Mouse (Mus musculus): ENCODE measurements around the gene Tnnt2. TPM values are rescaled to one million over a fixed set of nuclear protein-coding genes. Genes with fewer than 3 reads are reported as not detected.

Tnnt2 gene
- polyA plus RNA-seq, 1 experiment from 2014 or later: 0.36 TPM

DNA sequence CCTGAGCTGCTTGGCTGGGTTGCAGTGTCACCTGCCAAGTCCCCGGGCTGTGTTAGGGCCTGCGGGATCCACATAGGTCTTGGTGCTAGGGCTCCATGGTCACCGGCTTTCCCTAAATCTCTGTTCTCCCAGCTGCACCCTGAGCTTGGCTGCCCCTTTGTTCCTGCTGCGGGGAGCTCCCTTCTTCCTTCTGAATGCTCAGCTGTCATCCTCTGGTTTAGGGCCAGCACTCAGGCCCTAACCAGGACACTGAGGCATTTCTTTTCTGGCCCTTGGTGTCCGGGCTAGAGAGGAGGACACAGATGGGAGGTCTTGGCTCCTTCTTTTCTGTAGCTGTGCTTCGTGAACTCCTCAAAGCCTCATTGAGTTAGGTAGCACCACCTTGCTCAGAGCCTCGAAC lies 14.4 kb upstream of the Tnnt2 start:
- Histone ChIP-seq H3K4me3 (no peak overlapping the region), H3K4me2 (no peak overlapping the region), H3K27me3 (peaks cover 60% of the 10 kb centered on the region), H3K9ac (no peak overlapping the region), H3K36me3 (ENCODE audit: poor library complexity, severe bottlenecking) (no peaks in the 10 kb centered on the region), H3K27ac (no peak overlapping the region), H3K4me1 (peaks cover 10% of the 10 kb centered on the region), H3K9me3 (replicated peaks) (no peaks in the 10 kb centered on the region)
- WGBS: 77% methylated on average over 7 of the region's 7 CpGs
- ATAC-seq: no peak

DNA sequence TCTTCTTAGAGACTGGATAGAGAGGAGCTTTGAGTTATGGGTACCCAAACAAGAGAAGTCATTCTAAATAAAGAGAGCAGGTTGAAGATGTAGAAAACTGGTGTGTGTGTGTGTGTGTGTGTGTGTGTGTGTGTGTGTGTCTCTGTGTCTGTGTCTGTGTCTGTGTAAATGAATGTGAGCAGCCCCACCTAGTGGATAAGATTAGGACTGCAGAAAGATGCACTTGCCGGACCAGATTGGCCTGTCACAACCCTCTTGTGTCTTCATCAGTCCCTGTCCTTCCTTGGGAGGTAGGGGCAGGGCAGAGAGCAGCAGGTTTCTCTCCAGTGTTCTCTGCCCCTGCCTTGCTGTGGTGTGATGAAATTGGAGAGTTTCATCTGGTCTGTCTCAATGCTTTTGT lies 7.2 kb upstream of the Tnnt2 start:
- Histone ChIP-seq H3K4me1 (no peaks in the 10 kb centered on the region), H3K27ac (no peak overlapping the region), H3K27me3 (0 out of 2 replicates have a peak, but pooled peaks cover 2% of the 10 kb centered on the region), H3K4me2 (no peak overlapping the region), H3K9me3 (replicated peaks) (no peaks in the 10 kb centered on the region), H3K36me3 (ENCODE audit: poor library complexity, severe bottlenecking) (no peaks in the 10 kb centered on the region), H3K9ac (no peak overlapping the region), H3K4me3 (no peak overlapping the region)
- 35% methylated on average over 1 of the region's 1 CpGs for WGBS
- no peak for ATAC-seq

DNA sequence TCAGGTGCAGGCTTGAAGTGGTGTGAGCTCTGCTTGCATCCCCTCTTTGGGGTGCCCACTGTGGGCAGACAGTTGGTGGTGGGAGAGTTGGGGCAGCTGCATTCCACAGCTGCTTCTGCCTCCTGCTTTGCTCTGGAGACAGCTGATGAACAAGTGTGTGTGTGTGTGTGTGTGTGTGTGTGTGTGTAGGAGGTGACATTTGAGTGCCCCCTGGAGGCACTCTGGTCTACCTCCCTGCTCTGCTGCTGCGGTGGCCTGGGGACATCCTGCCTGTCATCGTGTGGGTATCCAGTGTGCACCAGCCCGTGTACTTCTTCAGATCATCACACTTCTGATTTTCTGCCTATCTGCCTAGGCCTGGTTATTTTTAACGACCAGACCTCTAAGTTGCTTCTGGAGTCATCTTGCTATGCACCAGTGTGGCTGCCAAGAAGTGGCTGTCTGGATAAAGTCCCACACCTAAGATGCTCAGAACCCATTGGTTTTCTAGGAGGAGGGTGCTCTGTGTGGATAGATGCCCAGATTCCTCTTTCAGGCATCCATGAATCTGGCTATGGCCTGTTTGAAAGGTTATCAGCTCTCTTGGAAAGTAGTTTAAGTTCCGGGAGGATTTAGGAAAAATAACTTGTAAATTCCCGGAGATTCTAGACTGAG lies 1.8 kb upstream of the Tnnt2 start:
- no peak overlapping the region for H3K27ac ChIP-seq
- no peaks in the 10 kb centered on the region for H3K27me3 ChIP-seq
- H3K4me2 ChIP-seq: no peak overlapping the region
- 72% methylated on average over 6 of the region's 6 CpGs for WGBS
- H3K4me1 ChIP-seq: no peaks in the 10 kb centered on the region
- H3K36me3 ChIP-seq (ENCODE audit: poor library complexity, severe bottlenecking): no peaks in the 10 kb centered on the region
- no peak overlapping the region for H3K9ac ChIP-seq
- no peaks in the 10 kb centered on the region for H3K9me3 ChIP-seq (replicated peaks)
- ATAC-seq: no peak
- H3K4me3 ChIP-seq: no peak overlapping the region

DNA sequence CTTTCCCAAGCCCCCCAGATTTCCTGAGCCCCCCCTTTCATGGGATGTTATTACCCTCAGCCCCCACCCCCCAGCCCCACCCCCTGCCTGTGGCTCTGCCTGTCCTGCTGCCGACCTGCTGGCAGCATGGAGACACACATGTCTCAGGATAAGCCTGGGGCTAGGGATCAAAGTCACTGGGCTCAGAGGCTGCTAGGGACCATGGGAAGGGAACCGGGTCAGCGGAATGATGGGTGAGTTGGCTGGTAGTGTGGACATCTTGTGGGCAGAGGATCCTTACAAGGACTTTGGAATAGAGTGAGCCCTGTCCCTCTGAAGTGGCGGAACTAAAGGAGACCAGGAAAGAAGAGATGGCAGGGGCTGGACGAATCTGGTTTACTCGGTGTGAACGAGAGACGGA lies 1.2 kb upstream of the Tnnt2 start:
- WGBS: 82% methylated on average over 8 of the region's 8 CpGs
- Histone ChIP-seq H3K27ac (no peak overlapping the region), H3K4me3 (no peak overlapping the region), H3K9me3 (replicated peaks) (no peaks in the 10 kb centered on the region), H3K9ac (no peak overlapping the region), H3K36me3 (ENCODE audit: poor library complexity, severe bottlenecking) (no peaks in the 10 kb centered on the region), H3K4me2 (no peak overlapping the region), H3K27me3 (no peaks in the 10 kb centered on the region), H3K4me1 (no peaks in the 10 kb centered on the region)
- no peak for ATAC-seq

DNA sequence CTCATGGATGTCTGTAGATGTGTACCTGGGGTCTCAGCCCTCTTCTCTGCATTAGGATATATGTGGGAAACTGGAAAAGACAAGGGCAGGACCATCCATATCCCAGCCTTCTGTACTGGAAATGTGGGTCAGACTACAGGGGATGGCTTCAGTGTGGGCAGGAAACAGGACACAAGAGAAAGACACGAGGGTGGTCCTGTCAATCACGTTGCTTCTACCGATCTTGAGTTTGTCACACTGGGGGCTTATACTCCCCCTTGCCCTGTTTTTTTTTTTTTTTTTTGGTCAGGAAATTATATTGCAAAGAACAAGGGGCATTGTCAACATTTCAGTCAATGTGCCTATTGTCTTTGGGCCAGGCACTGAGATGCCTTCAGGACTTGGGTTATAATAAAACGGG lies 2.5 kb downstream of the Tnnt2 start:
- Histone ChIP-seq H3K4me2 (no peak overlapping the region), H3K4me3 (no peak overlapping the region), H3K36me3 (ENCODE audit: poor library complexity, severe bottlenecking) (no peaks in the 10 kb centered on the region), H3K9me3 (replicated peaks) (no peaks in the 10 kb centered on the region), H3K9ac (no peak overlapping the region), H3K27me3 (no peaks in the 10 kb centered on the region), H3K4me1 (no peaks in the 10 kb centered on the region), H3K27ac (no peak overlapping the region)
- no peak for ATAC-seq
- 71% methylated on average over 4 of the region's 4 CpGs for WGBS

DNA sequence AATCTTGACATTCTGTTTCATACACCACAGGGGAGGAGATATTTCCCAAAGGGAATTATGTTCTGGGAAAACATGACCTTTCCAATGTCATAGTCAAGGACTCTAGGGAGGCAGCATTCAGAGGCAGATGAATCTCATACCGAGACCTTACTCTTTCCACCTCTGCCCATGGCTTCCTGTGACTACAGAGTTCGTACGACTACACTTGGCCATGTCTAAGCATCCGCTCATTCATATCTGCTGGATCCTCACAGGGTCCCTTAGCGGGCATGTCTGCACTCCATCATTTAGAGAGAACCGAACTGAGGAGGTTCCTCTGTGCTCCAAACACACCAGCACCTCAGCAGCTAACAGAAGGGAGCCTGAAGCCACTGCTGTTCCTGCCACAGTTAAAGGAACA lies 2.9 kb downstream of the Tnnt2 start:
- ATAC-seq: no peak
- Histone ChIP-seq H3K4me2 (no peak overlapping the region), H3K9ac (no peak overlapping the region), H3K9me3 (replicated peaks) (no peaks in the 10 kb centered on the region), H3K27me3 (no peaks in the 10 kb centered on the region), H3K36me3 (ENCODE audit: poor library complexity, severe bottlenecking) (no peaks in the 10 kb centered on the region), H3K27ac (no peak overlapping the region), H3K4me3 (no peak overlapping the region), H3K4me1 (no peaks in the 10 kb centered on the region)
- 90% methylated on average over 6 of the region's 6 CpGs for WGBS

DNA sequence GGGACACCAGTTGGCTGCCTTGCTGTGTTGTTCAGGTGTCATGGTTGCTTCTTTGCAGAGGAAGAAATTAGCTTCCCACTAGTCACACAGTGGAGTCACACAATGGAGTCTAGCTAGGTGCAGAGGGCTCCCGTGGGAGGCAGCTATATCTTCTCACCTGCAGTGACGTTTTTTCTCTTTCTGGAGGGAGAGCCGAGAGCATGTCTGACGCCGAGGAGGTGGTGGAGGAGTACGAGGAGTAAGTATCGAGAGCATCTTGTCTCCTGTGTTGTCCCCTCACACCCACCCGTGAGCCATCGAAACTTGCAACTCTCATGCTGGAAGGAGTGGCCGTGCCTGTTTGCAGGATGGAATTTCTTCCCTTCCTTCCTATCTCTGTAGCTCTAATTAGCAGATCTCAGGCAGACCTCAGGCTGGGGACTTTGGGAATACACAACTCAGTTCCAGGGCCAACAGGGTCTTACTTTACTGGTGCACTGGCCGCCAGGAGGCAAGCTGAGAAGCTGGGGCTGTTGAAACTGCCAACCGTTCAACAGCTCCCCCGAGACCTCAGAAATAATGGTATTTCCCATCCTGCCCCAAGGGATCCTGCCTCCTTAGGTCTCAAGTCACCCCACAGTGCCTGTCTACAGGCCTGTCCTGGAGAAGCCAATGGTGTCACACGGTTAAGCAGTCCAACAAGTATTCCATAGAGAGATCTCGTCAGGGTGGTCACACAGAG lies 4.7 kb downstream of the Tnnt2 start:
- H3K9ac ChIP-seq: no peak overlapping the region
- H3K27ac ChIP-seq: no peak overlapping the region
- H3K4me3 ChIP-seq: no peak overlapping the region
- H3K9me3 ChIP-seq (replicated peaks): no peaks in the 10 kb centered on the region
- no peak overlapping the region for H3K4me2 ChIP-seq
- no peaks in the 10 kb centered on the region for H3K27me3 ChIP-seq
- H3K4me1 ChIP-seq: no peaks in the 10 kb centered on the region
- ATAC-seq: no peak
- WGBS: 78% methylated on average over 15 of the region's 15 CpGs
- no peaks in the 10 kb centered on the region for H3K36me3 ChIP-seq (ENCODE audit: poor library complexity, severe bottlenecking)

DNA sequence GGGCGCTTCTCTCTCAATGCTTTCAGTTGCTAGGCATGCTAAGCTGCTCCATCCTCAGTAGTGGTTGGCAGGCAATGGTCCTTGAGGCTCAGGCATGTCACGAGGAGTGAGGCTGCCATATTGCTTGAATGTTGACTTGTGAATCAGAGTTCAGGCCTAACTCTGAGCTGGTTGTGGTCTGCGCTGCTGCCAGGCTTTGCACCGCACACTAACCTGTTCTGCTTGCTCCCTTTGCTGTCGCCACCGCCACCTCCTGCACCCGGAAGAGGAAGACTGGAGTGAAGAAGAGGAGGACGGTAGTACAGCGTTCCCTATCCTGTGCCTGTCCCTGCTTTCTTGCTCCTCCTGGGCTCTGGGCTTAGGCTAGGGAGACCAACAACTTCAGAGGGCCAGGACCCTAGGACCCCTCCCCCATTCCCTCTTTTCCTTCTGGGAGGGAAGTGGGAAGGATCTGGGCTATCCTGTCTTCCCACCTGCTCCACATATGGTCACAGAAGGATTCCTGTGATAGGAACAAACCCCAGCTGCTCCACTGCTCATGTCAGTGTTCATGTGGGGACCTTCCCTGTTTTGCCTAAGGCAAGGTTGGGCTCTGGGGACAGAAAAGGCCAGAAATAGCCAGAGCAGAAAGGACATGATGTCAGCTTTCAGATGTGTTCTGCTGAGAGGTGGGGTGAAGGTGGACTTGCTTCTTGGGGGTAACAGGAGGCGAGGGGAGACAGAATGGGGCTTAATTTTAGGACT lies 7.5 kb downstream of the Tnnt2 start:
- no peak overlapping the region for H3K4me2 ChIP-seq
- ATAC-seq: no peak
- no peaks in the 10 kb centered on the region for H3K9me3 ChIP-seq (replicated peaks)
- 84% methylated on average over 10 of the region's 10 CpGs for WGBS
- H3K4me3 ChIP-seq: no peak overlapping the region
- H3K4me1 ChIP-seq: no peaks in the 10 kb centered on the region
- no peaks in the 10 kb centered on the region for H3K27me3 ChIP-seq
- H3K36me3 ChIP-seq (ENCODE audit: poor library complexity, severe bottlenecking): no peaks in the 10 kb centered on the region
- no peak overlapping the region for H3K9ac ChIP-seq
- H3K27ac ChIP-seq: no peak overlapping the region

DNA sequence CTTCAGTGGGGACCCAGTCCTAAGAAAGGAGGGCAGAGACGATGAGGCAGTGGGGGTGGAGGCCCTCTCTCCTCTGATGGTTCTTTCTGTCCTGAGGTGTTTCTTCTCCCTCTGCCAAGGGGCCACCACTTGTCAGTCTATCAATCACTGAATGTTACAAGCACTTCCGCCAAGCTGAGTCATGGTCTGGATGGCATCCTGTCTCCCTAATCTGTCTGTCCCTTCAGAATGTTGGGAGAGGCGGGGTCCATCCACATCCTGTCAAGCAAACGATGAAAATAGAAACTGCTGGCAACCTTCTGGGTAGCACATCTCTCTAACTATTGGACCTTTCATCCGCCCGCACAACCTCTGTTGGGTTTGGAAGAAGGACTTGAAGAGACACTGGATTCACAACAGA lies 8.3 kb downstream of the Tnnt2 start:
- 85% methylated on average over 6 of the region's 6 CpGs for WGBS
- Histone ChIP-seq H3K9ac (no peak overlapping the region), H3K4me1 (0 out of 2 replicates have a peak, but pooled peaks cover 5% of the 10 kb centered on the region), H3K4me3 (no peak overlapping the region), H3K27me3 (no peaks in the 10 kb centered on the region), H3K36me3 (ENCODE audit: poor library complexity, severe bottlenecking) (no peaks in the 10 kb centered on the region), H3K27ac (no peak overlapping the region), H3K9me3 (replicated peaks) (no peaks in the 10 kb centered on the region), H3K4me2 (no peak overlapping the region)
- no peak for ATAC-seq

DNA sequence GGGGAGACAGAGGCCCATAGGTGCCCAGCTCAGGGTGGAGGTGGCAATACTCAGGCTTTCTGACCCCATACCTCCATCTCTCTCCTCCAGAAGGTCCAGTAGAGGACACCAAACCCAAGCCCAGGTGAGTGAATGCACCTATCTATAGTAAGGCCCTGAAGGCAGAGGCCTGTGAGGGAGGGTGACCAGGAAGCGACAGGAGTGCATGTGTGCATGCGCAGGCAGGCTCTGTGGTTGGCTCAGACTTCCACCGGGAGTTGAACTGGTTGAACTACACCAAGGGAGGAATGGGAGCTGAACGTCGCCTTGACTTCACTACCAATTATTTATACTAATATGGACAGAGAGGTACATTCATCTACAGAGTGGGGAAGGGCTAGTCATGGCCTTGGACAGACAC lies 10.5 kb downstream of the Tnnt2 start:
- 73% methylated on average over 5 of the region's 5 CpGs for WGBS
- Histone ChIP-seq H3K27ac (no peak overlapping the region), H3K4me1 (peaks cover 9% of the 10 kb centered on the region; the same call in 1 of the 2 replicates), H3K27me3 (no peaks in the 10 kb centered on the region), H3K9me3 (replicated peaks) (no peaks in the 10 kb centered on the region), H3K36me3 (ENCODE audit: poor library complexity, severe bottlenecking) (no peaks in the 10 kb centered on the region), H3K4me3 (no peak overlapping the region), H3K4me2 (no peak overlapping the region), H3K9ac (no peak overlapping the region)
- ATAC-seq: no peak

DNA sequence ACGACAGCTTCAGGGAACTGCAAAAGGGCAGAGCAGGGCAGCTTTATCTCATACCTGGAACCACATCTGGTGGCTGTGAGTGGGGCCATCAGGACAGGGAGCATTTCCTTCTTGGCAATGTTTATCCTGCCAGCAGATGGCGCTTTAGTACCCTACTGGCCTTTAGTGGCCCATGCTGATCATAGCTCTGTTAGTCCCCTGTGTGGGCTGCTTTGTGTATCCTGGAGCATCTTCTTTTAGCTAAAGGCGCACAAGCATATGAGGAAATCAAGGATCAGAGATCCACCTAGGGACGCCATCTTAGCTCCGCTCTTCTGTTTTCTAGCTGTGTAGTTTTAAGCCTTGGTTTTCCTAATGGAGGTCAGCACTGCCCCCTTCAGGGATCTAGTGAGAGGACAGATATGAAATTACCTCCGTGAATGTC lies 11.0 kb downstream of the Tnnt2 start:
- Histone ChIP-seq H3K4me2 (no peak overlapping the region), H3K9me3 (replicated peaks) (no peaks in the 10 kb centered on the region), H3K27me3 (no peaks in the 10 kb centered on the region), H3K36me3 (ENCODE audit: poor library complexity, severe bottlenecking) (no peaks in the 10 kb centered on the region), H3K9ac (no peak overlapping the region), H3K4me3 (no peak overlapping the region), H3K27ac (no peak overlapping the region), H3K4me1 (peaks cover 14% of the 10 kb centered on the region)
- no peak for ATAC-seq
- 25% methylated on average over 6 of the region's 6 CpGs for WGBS

DNA sequence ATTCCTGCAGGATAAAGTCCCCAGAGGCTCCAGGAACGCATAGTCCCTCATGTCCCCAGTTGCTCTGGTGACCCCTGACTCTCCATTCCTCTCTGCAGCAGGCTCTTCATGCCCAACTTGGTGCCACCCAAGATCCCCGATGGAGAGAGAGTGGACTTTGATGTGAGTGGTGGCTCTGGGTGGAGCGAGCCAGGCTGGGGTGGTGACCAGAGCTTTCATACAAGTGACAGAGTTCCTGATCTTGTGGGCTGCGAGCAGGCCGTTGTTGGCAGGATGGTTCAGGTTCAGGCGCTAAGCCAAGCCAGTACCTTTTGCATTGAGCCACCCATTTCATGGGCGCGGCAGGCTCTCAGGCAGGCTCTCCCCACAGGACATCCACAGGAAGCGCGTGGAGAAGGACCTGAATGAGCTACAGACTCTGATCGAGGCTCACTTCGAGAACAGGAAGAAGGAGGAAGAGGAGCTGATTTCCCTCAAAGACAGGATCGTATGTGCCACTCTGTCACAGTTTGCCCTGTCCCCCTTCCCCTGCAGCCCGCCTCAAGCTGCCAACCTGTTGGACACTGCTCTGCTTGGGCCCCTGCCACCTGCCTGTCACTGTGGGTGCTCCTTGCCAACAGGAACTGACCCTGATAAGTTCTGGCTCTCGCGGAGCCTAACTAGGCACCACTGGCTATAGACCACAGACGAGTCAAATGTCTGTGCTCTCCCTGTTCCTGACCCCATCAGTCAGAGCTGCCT lies 11.6 kb downstream of the Tnnt2 start:
- no peaks in the 10 kb centered on the region for H3K36me3 ChIP-seq (ENCODE audit: poor library complexity, severe bottlenecking)
- H3K4me2 ChIP-seq: no peak overlapping the region
- H3K4me1 ChIP-seq: peaks cover 20% of the 10 kb centered on the region
- H3K9me3 ChIP-seq (replicated peaks): no peaks in the 10 kb centered on the region
- no peak overlapping the region for H3K4me3 ChIP-seq
- no peaks in the 10 kb centered on the region for H3K27me3 ChIP-seq
- H3K9ac ChIP-seq: no peak overlapping the region
- 88% methylated on average over 17 of the region's 17 CpGs for WGBS
- no peak for ATAC-seq
- no peak overlapping the region for H3K27ac ChIP-seq
